Mouse (Mus musculus) mouse trophoblast stem cell (cell line): ENCODE measurements around the gene Tpst1.

Experiments
- in situ Hi-C, 2 experiments: fragments of 300-500 bp; cut with MseI, MboI; formaldehyde crosslinking; loops; 2 replicates in 1 of 2; 3 replicates in 1 of 2; pipeline ENCODE4 v1.15.1; 2025

Gene Tpst1

GRCm38 (mm10) chr5:130089177-130089576 lies 16.1 kb downstream of the Tpst1 start:
- in situ Hi-C loops: no loop called here

- in situ Hi-C loops: no loop called here
Observed at GRCm38 (mm10) chr5:130089626-130090393, 16.7 kb downstream of the Tpst1 start.

- in situ Hi-C loops: no loop called here
Observed at GRCm38 (mm10) chr5:130096754-130097153, 23.6 kb downstream of the Tpst1 start.

- in situ Hi-C loops: no loop called here
Observed at GRCm38 (mm10) chr5:130097837-130098236, 24.7 kb downstream of the Tpst1 start.

GRCm38 (mm10) chr5:130101724-130102123 lies 28.6 kb downstream of the Tpst1 start:
- in situ Hi-C loops: no loop called here

- in situ Hi-C loops: no loop called here
Observed at GRCm38 (mm10) chr5:130109348-130109747, 36.2 kb downstream of the Tpst1 start.

- in situ Hi-C loops: no loop called here
Observed at GRCm38 (mm10) chr5:130110632-130111464, 37.7 kb downstream of the Tpst1 start.

- in situ Hi-C loops: no loop called here
Observed at GRCm38 (mm10) chr5:130112653-130113052, 39.5 kb downstream of the Tpst1 start.

- in situ Hi-C loops: no loop called here
Observed at GRCm38 (mm10) chr5:130116116-130116515, 43.0 kb downstream of the Tpst1 start.

- in situ Hi-C loops: no loop called here
Observed at GRCm38 (mm10) chr5:130116857-130117256, 43.7 kb downstream of the Tpst1 start.

GRCm38 (mm10) chr5:130117932-130118331 lies 44.8 kb downstream of the Tpst1 start:
- in situ Hi-C loops: no loop called here

GRCm38 (mm10) chr5:130119236-130119635 lies 46.1 kb downstream of the Tpst1 start:
- in situ Hi-C loops: no loop called here

GRCm38 (mm10) chr5:130120070-130120736 lies 47.1 kb downstream of the Tpst1 start:
- in situ Hi-C loops: no loop called here

GRCm38 (mm10) chr5:130120904-130121303 lies 47.8 kb downstream of the Tpst1 start:
- in situ Hi-C loops: no loop called here

- in situ Hi-C loops: no loop called here
Observed at GRCm38 (mm10) chr5:130122355-130122754, 49.2 kb downstream of the Tpst1 start.

- in situ Hi-C loops: no loop called here
Observed at GRCm38 (mm10) chr5:130124271-130124670, 51.1 kb downstream of the Tpst1 start.

- in situ Hi-C loops: no loop called here
Observed at GRCm38 (mm10) chr5:130128686-130129523, 55.8 kb downstream of the Tpst1 start.

GRCm38 (mm10) chr5:130129524-130129793 lies 56.3 kb downstream of the Tpst1 start:
- in situ Hi-C loops: no loop called here

- in situ Hi-C loops: no loop called here
Observed at GRCm38 (mm10) chr5:130136597-130136996, 63.5 kb downstream of the Tpst1 start.

- in situ Hi-C loops: no loop called here
Observed at GRCm38 (mm10) chr5:130139393-130139792, 66.3 kb downstream of the Tpst1 start.

- in situ Hi-C loops: no loop called here
Observed at GRCm38 (mm10) chr5:130141138-130141537, 68.0 kb downstream of the Tpst1 start.

- in situ Hi-C loops: no loop called here
Observed at GRCm38 (mm10) chr5:130142041-130142440, 68.9 kb downstream of the Tpst1 start.
